10 mouse cellular contexts compared by ENCODE assay signal in genomic region chr11:101276319-101277070, GRCm38 (mm10). TPM values are rescaled to one million over a fixed set of nuclear protein-coding genes. Genes with fewer than 3 reads are reported as not detected.
DNase-seq lines count a peak whose midpoint lies in the region; ATAC-seq and TF ChIP-seq lines count a peak whose summit lies in the region.
"Had no signal": no experiment of that assay in that cellular context is flagged by ENCODE, and none has a peak within 500 bp of the region (broad histone marks: within the 10 kb centered on the region; RNA-seq: fewer than 3 reads in every experiment).

No protein-coding gene starts in this region.

- TF ChIP-seq EP300 in heart, postnatal 0 days (IDR thresholded peaks at IDR 0.05; ENCODE audit: low read depth) = no peak

- H3K27ac ChIP-seq in heart, postnatal 0 days (ENCODE audit: low read depth) = no peak overlapping the region
- no peak overlapping the region for H3K27ac ChIP-seq in cortical plate, adult 2 months (ENCODE audit: insufficient read depth, low read length)
- H3K27ac ChIP-seq in hindbrain, embryonic 15.5 days (replicated peaks) = no peak overlapping the region
- no peak overlapping the region for H3K27ac ChIP-seq in midbrain, embryonic 15.5 days

- no peaks in the 10 kb centered on the region for H3K27me3 ChIP-seq in heart, postnatal 0 days (ENCODE audit: control insufficient read depth, insufficient read depth, low read length)
- H3K27me3 ChIP-seq in hindbrain, embryonic 15.5 days = no peaks in the 10 kb centered on the region; the same call in 1 of the 2 replicates
- H3K27me3 ChIP-seq in midbrain, embryonic 15.5 days (replicated peaks) = no peaks in the 10 kb centered on the region
- H3K27me3 ChIP-seq: Patski had no signal

- no peak for TF ChIP-seq CTCF in heart, postnatal 0 days (IDR thresholded peaks at IDR 0.05; ENCODE audit: low read depth)
- no peak for TF ChIP-seq CTCF in cortical plate, adult 2 months (IDR thresholded peaks at IDR 0.05; ENCODE audit: extremely low read depth, insufficient read depth, low read length)

- peaks cover 25% of the 10 kb centered on the region for H3K4me1 ChIP-seq in heart, postnatal 0 days (ENCODE audit: control insufficient read depth, insufficient read depth)
- H3K4me1 ChIP-seq in cortical plate, adult 2 months (ENCODE audit: control insufficient read depth, insufficient read depth, low read length) = peaks cover 5% of the 10 kb centered on the region
- H3K4me1 ChIP-seq in hindbrain, embryonic 15.5 days (replicated peaks) = peaks cover 28% of the 10 kb centered on the region
- H3K4me1 ChIP-seq in midbrain, embryonic 15.5 days = peaks cover 30% of the 10 kb centered on the region

- peak; percentile 24; the same call in 1 of the 2 replicates for TF ChIP-seq POLR2A in cortical plate, adult 2 months (IDR thresholded peaks at IDR 0.05; ENCODE audit: extremely low read depth, insufficient read depth, low read length)

- no peaks in the 10 kb centered on the region for H3K36me3 ChIP-seq in heart, postnatal 0 days (replicated peaks; ENCODE audit: control insufficient read depth, insufficient read depth, low read length)
- no peaks in the 10 kb centered on the region for H3K36me3 ChIP-seq in hindbrain, embryonic 15.5 days
- H3K36me3 ChIP-seq in midbrain, embryonic 15.5 days (replicated peaks) = no peaks in the 10 kb centered on the region

- no peaks in the 10 kb centered on the region for H3K9me3 ChIP-seq in heart, postnatal 0 days (replicated peaks; ENCODE audit: control insufficient read depth, low read length)
- H3K9me3 ChIP-seq in hindbrain, embryonic 15.5 days = no peaks in the 10 kb centered on the region
- no peaks in the 10 kb centered on the region for H3K9me3 ChIP-seq in midbrain, embryonic 15.5 days

- DNase-seq in heart, postnatal 0 days (ENCODE audit: low spot score) = no peak
- DNase-seq in heart, adult 18-20 months = no peak
- DNase-seq in thymus, adult 18-20 months = no peak
- no peak for DNase-seq in frontal cortex, postnatal 25 days (ENCODE audit: low spot score in 2 of 2)
- DNase-seq: cerebellum, adult 11-12 months had no signal

- H3K4me2 ChIP-seq in heart, postnatal 0 days (ENCODE audit: low read depth, low read length) = 0 out of 2 replicates have a peak overlapping the region, but pooled peaks have one; percentile 8
- H3K4me2 ChIP-seq in hindbrain, embryonic 15.5 days = peak overlapping the region; percentile 88
- peak overlapping the region; percentile 14; the same call in 1 of the 2 replicates for H3K4me2 ChIP-seq in midbrain, embryonic 15.5 days

- H3K9ac ChIP-seq in heart, postnatal 0 days (replicated peaks; ENCODE audit: low read depth, low read length) = no peak overlapping the region
- H3K9ac ChIP-seq in hindbrain, embryonic 15.5 days = no peak overlapping the region
- no peak overlapping the region for H3K9ac ChIP-seq in midbrain, embryonic 15.5 days

- WGBS in heart, postnatal 0 days = 43% methylated on average over 27 of the region's 27 CpGs
- WGBS in hindbrain, embryonic 15.5 days = 33% methylated on average over 24 of the region's 27 CpGs
- WGBS in midbrain, embryonic 15.5 days = 26% methylated on average over 27 of the region's 27 CpGs

- ATAC-seq in heart, postnatal 0 days (ENCODE audit: insufficient read depth, low read depth) = no peak
- no peak for ATAC-seq in hindbrain, embryonic 15.5 days (ENCODE audit: low FRiP score, low read depth)
- ATAC-seq in midbrain, embryonic 15.5 days (replicated peaks) = no peak
- ATAC-seq in activated CD4-positive, CD25-positive, alpha-beta regulatory T cell, adult 4 months = no peak

- H3K4me3 ChIP-seq in heart, postnatal 0 days (ENCODE audit: low read depth, low read length) = no peak overlapping the region
- no peak overlapping the region for H3K4me3 ChIP-seq in cortical plate, adult 2 months (ENCODE audit: insufficient read depth, low read length)
- H3K4me3 ChIP-seq in hindbrain, embryonic 15.5 days = no peak overlapping the region
- 0 out of 2 replicates have a peak overlapping the region, but pooled peaks have one; percentile 0 for H3K4me3 ChIP-seq in midbrain, embryonic 15.5 days

RNA-seq across cellular contexts. Expression of gene Cntd1, which starts 2.3 kb away (rescaled TPM):
- total RNA-seq in heart, postnatal 0 days (2014; rRNA removed; ENCODE audit: low replicate concordance) = not detected in 2 replicates
- 0.22 and 0.56 TPM in 2 replicates for polyA plus RNA-seq in heart, postnatal 0 days (2015; fragmentation: Nextera tagmentation; extraction: Ambion mirVana)
- under 1 TPM; 0.15 to 0.23 TPM for total RNA-seq in heart, adult 18-20 months (2021)
- polyA plus RNA-seq in cortical plate, adult 2 months (2012; rRNA removed) = 0.56 and 0.70 TPM in 2 replicates
- polyA plus RNA-seq in hindbrain, embryonic 15.5 days (2015; fragmentation: Nextera tagmentation; extraction: Ambion mirVana) = 1.0 and 1.2 TPM in 2 replicates
- 0.93 and 1.3 TPM in 2 replicates for polyA plus RNA-seq in midbrain, embryonic 15.5 days (2015; fragmentation: Nextera tagmentation; extraction: Ambion mirVana)
- polyA plus RNA-seq in activated CD4-positive, CD25-positive, alpha-beta regulatory T cell, adult 4 months (2017; shearing (Covaris generic)) = 1 to 10 TPM in 1 of 2 experiments, not detected in 1; 1.0 TPM

RNA-seq across cellular contexts. Expression of gene Coa3, which starts 2.4 kb away (rescaled TPM):
- 175 and 216 TPM in 2 replicates for total RNA-seq in heart, postnatal 0 days (2014; rRNA removed; ENCODE audit: low replicate concordance)
- 189 and 206 TPM in 2 replicates for polyA plus RNA-seq in heart, postnatal 0 days (2015; fragmentation: Nextera tagmentation; extraction: Ambion mirVana)
- total RNA-seq in heart, adult 18-20 months (2021) = 100 to 1,000 TPM in 1 of 2 experiments, 10 to 100 TPM in 1; 98.3 to 108 TPM
- 150 and 156 TPM in 2 replicates for polyA plus RNA-seq in cortical plate, adult 2 months (2012; rRNA removed)
- 223 and 225 TPM in 2 replicates for polyA plus RNA-seq in hindbrain, embryonic 15.5 days (2015; fragmentation: Nextera tagmentation; extraction: Ambion mirVana)
- 202 and 204 TPM in 2 replicates for polyA plus RNA-seq in midbrain, embryonic 15.5 days (2015; fragmentation: Nextera tagmentation; extraction: Ambion mirVana)
- polyA plus RNA-seq in activated CD4-positive, CD25-positive, alpha-beta regulatory T cell, adult 4 months (2017; shearing (Covaris generic)) = 100 to 1,000 TPM; 109 to 144 TPM

RNA-seq across cellular contexts. Expression of gene Wnk4, which starts 16.1 kb away (rescaled TPM):
- total RNA-seq in heart, postnatal 0 days (2014; rRNA removed; ENCODE audit: low replicate concordance) = 2.0 and 3.2 TPM in 2 replicates
- 3.8 and 4.0 TPM in 2 replicates for polyA plus RNA-seq in heart, postnatal 0 days (2015; fragmentation: Nextera tagmentation; extraction: Ambion mirVana)
- 10 to 100 TPM in 1 of 2 experiments, 1 to 10 TPM in 1; 9.4 to 12.9 TPM for total RNA-seq in heart, adult 18-20 months (2021)
- 2.5 and 3.3 TPM in 2 replicates for polyA plus RNA-seq in cortical plate, adult 2 months (2012; rRNA removed)
- polyA plus RNA-seq in hindbrain, embryonic 15.5 days (2015; fragmentation: Nextera tagmentation; extraction: Ambion mirVana) = 8.5 and 9.5 TPM in 2 replicates
- polyA plus RNA-seq in midbrain, embryonic 15.5 days (2015; fragmentation: Nextera tagmentation; extraction: Ambion mirVana) = 7.7 and 10.7 TPM in 2 replicates
- polyA plus RNA-seq in activated CD4-positive, CD25-positive, alpha-beta regulatory T cell, adult 4 months (2017; shearing (Covaris generic)) = 1 to 10 TPM in 1 of 2 experiments, under 1 TPM in 1; 0.58 to 1.0 TPM

RNA-seq across cellular contexts. Expression of gene Vps25, which starts 23.0 kb away (rescaled TPM):
- 99.2 and 116 TPM in 2 replicates for total RNA-seq in heart, postnatal 0 days (2014; rRNA removed; ENCODE audit: low replicate concordance)
- 125 and 130 TPM in 2 replicates for polyA plus RNA-seq in heart, postnatal 0 days (2015; fragmentation: Nextera tagmentation; extraction: Ambion mirVana)
- 100 to 1,000 TPM in 1 of 2 experiments, 10 to 100 TPM in 1; 87.3 to 107 TPM for total RNA-seq in heart, adult 18-20 months (2021)
- polyA plus RNA-seq in cortical plate, adult 2 months (2012; rRNA removed) = 55.6 and 58.8 TPM in 2 replicates
- 118 and 124 TPM in 2 replicates for polyA plus RNA-seq in hindbrain, embryonic 15.5 days (2015; fragmentation: Nextera tagmentation; extraction: Ambion mirVana)
- polyA plus RNA-seq in midbrain, embryonic 15.5 days (2015; fragmentation: Nextera tagmentation; extraction: Ambion mirVana) = 123 and 124 TPM in 2 replicates
- polyA plus RNA-seq in activated CD4-positive, CD25-positive, alpha-beta regulatory T cell, adult 4 months (2017; shearing (Covaris generic)) = 100 to 1,000 TPM; 122 to 153 TPM

RNA-seq across cellular contexts. Expression of gene Becn1, which starts 25.6 kb away (rescaled TPM):
- total RNA-seq in heart, postnatal 0 days (2014; rRNA removed; ENCODE audit: low replicate concordance) = 73.0 and 88.2 TPM in 2 replicates
- polyA plus RNA-seq in heart, postnatal 0 days (2015; fragmentation: Nextera tagmentation; extraction: Ambion mirVana) = 98.9 and 107 TPM in 2 replicates
- total RNA-seq in heart, adult 18-20 months (2021) = 10 to 100 TPM; 85.4 to 96.5 TPM
- polyA plus RNA-seq in cortical plate, adult 2 months (2012; rRNA removed) = 169 and 181 TPM in 2 replicates
- 173 and 175 TPM in 2 replicates for polyA plus RNA-seq in hindbrain, embryonic 15.5 days (2015; fragmentation: Nextera tagmentation; extraction: Ambion mirVana)
- polyA plus RNA-seq in midbrain, embryonic 15.5 days (2015; fragmentation: Nextera tagmentation; extraction: Ambion mirVana) = 183 and 186 TPM in 2 replicates
- 10 to 100 TPM; 79.0 to 81.0 TPM for polyA plus RNA-seq in activated CD4-positive, CD25-positive, alpha-beta regulatory T cell, adult 4 months (2017; shearing (Covaris generic))

Comparison
In these comparisons a context has a peak if more than half of its experiments do, and no peak if none do; other contexts are left out.
1. H3K4me2 ChIP-seq: peak in every context shown above with its lines; median percentile 88 in hindbrain, embryonic 15.5 days; 14 in midbrain, embryonic 15.5 days; 8 in heart, postnatal 0 days.